Mouse (Mus musculus) lung, embryonic 16.5 days (tissue): ENCODE results near the gene Dip2a. TPM values are rescaled to one million over a fixed set of nuclear protein-coding genes. Genes with fewer than 3 reads are reported as not detected.
A peak's percentile ranks its signal among the peaks of the same experiment; 100 is the strongest.

Experiments
- ATAC-seq: fragments of 200-750 bp; cut with Nextera tagmentation; 2 replicates; pipeline ENCODE4 v1.8.0; 2017; ENCODE audit warnings: low read depth, mild to moderate bottlenecking, moderate library complexity
- H3K27ac ChIP-seq: fragments of 300-500 bp; sonication (generic); 2 replicates; pipeline ENCODE4 v1.5.1; 2014; ENCODE audit warnings: mild to moderate bottlenecking, control low read depth, low read length
- H3K27me3 ChIP-seq: fragments of 300-500 bp; sonication (generic); 2 replicates; pipeline ENCODE4 v1.6.1; 2014; ENCODE audit warnings: low read depth, low read length, mixed read lengths; ENCODE audit not compliant: control insufficient read depth, insufficient read depth
- H3K36me3 ChIP-seq: fragments of 300-500 bp; sonication (generic); 2 replicates; pipeline ENCODE4 v1.6.1; 2014; ENCODE audit warnings: low read length; ENCODE audit not compliant: control insufficient read depth, insufficient read depth
- H3K4me1 ChIP-seq: fragments of 300-500 bp; sonication (generic); replicated peaks from 2 replicates; pipeline ENCODE4 v1.6.1; 2014; ENCODE audit warnings: low read length, mixed read lengths; ENCODE audit not compliant: control insufficient read depth, insufficient read depth
- H3K4me2 ChIP-seq: fragments of 300-500 bp; sonication (generic); 2 replicates; pipeline ENCODE4 v1.6.1; 2014; ENCODE audit warnings: low read depth, low read length, control low read depth
- H3K4me3 ChIP-seq: fragments of 300-500 bp; sonication (generic); 2 replicates; pipeline ENCODE4 v1.5.1; 2014; ENCODE audit warnings: mild to moderate bottlenecking, low read length, control low read depth
- H3K9ac ChIP-seq: fragments of 300-500 bp; sonication (generic); 2 replicates; pipeline ENCODE4 v1.6.1; 2014; ENCODE audit warnings: low read length, control low read depth
- H3K9me3 ChIP-seq: fragments of 300-500 bp; sonication (generic); 2 replicates; pipeline ENCODE4 v1.6.1; 2016; ENCODE audit warnings: low read length; ENCODE audit not compliant: control insufficient read depth
- WGBS: fragments of 180-500 bp; shearing (Covaris S2); extraction: QIAGEN DNeasy Blood & Tissue Kit; methylation state at CpG from one replicate; pipeline ENCODE4 v1.1.7; 2014; 5-methylcytosine and 5-hydroxymethylcytosine counted together
- polyA plus RNA-seq: library from polyadenylated mRNA; unstranded; fragments of >200 nt; fragmentation: Nextera tagmentation; extraction: Ambion mirVana; gene quantifications from 2 replicates; pipeline ENCODE4 v1.2.1, GENCODE M21; 2015

Dip2a gene
- polyA plus RNA-seq, 1 experiment from 2014 or later, result 12.9 TPM

GRCm38 (mm10) chr10:76328574-76328973 is 16.5 kb downstream of the Dip2a start:
- 71% methylated on average over 3 of the region's 3 CpGs for WGBS
- Histone ChIP-seq H3K27ac (no peak overlapping the region), H3K4me2 (no peak overlapping the region), H3K4me1 (no peaks in the 10 kb centered on the region), H3K9ac (no peak overlapping the region), H3K36me3 (no peaks in the 10 kb centered on the region), H3K4me3 (no peak overlapping the region), H3K27me3 (no peaks in the 10 kb centered on the region), H3K9me3 (no peaks in the 10 kb centered on the region)
- ATAC-seq, result no peak

GRCm38 (mm10) chr10:76326304-76327006 is 18.6 kb downstream of the Dip2a start:
- WGBS, result 79% methylated on average over 5 of the region's 6 CpGs
- Histone ChIP-seq H3K9me3 (no peaks in the 10 kb centered on the region), H3K36me3 (no peaks in the 10 kb centered on the region), H3K4me3 (no peak overlapping the region), H3K4me2 (no peak overlapping the region), H3K27ac (no peak overlapping the region), H3K4me1 (no peaks in the 10 kb centered on the region), H3K27me3 (no peaks in the 10 kb centered on the region), H3K9ac (no peak overlapping the region)
- ATAC-seq, result no peak

GRCm38 (mm10) chr10:76317623-76318022 is 27.5 kb downstream of the Dip2a start:
- Histone ChIP-seq H3K27ac (no peak overlapping the region), H3K27me3 (no peaks in the 10 kb centered on the region), H3K4me3 (no peak overlapping the region), H3K36me3 (peaks cover 18% of the 10 kb centered on the region), H3K9me3 (no peaks in the 10 kb centered on the region), H3K4me1 (no peaks in the 10 kb centered on the region), H3K9ac (no peak overlapping the region), H3K4me2 (no peak overlapping the region)
- 83% methylated on average over 12 of the region's 12 CpGs for WGBS
- ATAC-seq, result no peak

- Histone ChIP-seq H3K36me3 (peaks cover 22% of the 10 kb centered on the region), H3K9ac (no peak overlapping the region), H3K27me3 (no peaks in the 10 kb centered on the region), H3K9me3 (no peaks in the 10 kb centered on the region), H3K27ac (no peak overlapping the region), H3K4me3 (no peak overlapping the region), H3K4me2 (no peak overlapping the region), H3K4me1 (no peaks in the 10 kb centered on the region)
- WGBS, result 71% methylated on average over 7 of the region's 7 CpGs
- ATAC-seq, result no peak
These were observed 28.9 kb downstream of the Dip2a start for GRCm38 (mm10) chr10:76316194-76316593.

- no peak overlapping the region for H3K9ac ChIP-seq
- no peak for ATAC-seq
- no peaks in the 10 kb centered on the region for H3K27me3 ChIP-seq
- H3K4me3 ChIP-seq, result no peak overlapping the region
- no peaks in the 10 kb centered on the region for H3K9me3 ChIP-seq
- peaks cover 16% of the 10 kb centered on the region for H3K36me3 ChIP-seq
- 89% methylated on average over 9 of the region's 9 CpGs for WGBS
- H3K27ac ChIP-seq, result no peak overlapping the region
- no peak overlapping the region for H3K4me2 ChIP-seq
- H3K4me1 ChIP-seq, result no peaks in the 10 kb centered on the region
These were observed 38.4 kb downstream of the Dip2a start for GRCm38 (mm10) chr10:76306738-76307137.

GRCm38 (mm10) chr10:76300133-76300532 is 45.0 kb downstream of the Dip2a start:
- no peaks in the 10 kb centered on the region for H3K27me3 ChIP-seq
- peak; percentile 87 for ATAC-seq

GRCm38 (mm10) chr10:76293222-76293621 is 51.9 kb downstream of the Dip2a start:
- H3K36me3 ChIP-seq, result peaks cover 43% of the 10 kb centered on the region
- no peaks in the 10 kb centered on the region for H3K27me3 ChIP-seq
- no peak overlapping the region for H3K9ac ChIP-seq
- 85% methylated on average over 4 of the region's 4 CpGs for WGBS
- no peak overlapping the region for H3K4me3 ChIP-seq
- no peak overlapping the region for H3K4me2 ChIP-seq
- H3K4me1 ChIP-seq, result no peaks in the 10 kb centered on the region; the same call in 1 of the 2 replicates
- H3K27ac ChIP-seq, result no peak overlapping the region
- ATAC-seq, result no peak
- H3K9me3 ChIP-seq, result no peaks in the 10 kb centered on the region

More at GRCm38 (mm10) chr10:76300133-76300532, 45.0 kb downstream of the Dip2a start:
- Histone ChIP-seq H3K27ac (no peak overlapping the region), H3K9me3 (no peaks in the 10 kb centered on the region), H3K4me2 (no peak overlapping the region), H3K4me1 (0 out of 2 replicates have a peak, but pooled peaks cover 2% of the 10 kb centered on the region), H3K9ac (no peak overlapping the region), H3K4me3 (no peak overlapping the region), H3K36me3 (peaks cover 37% of the 10 kb centered on the region)
- 51% methylated on average over 5 of the region's 5 CpGs for WGBS

GRCm38 (mm10) chr10:76289936-76290671 is 55.0 kb downstream of the Dip2a start:
- Histone ChIP-seq H3K9ac (no peak overlapping the region), H3K36me3 (peaks cover 30% of the 10 kb centered on the region), H3K4me1 (no peaks in the 10 kb centered on the region; the same call in 1 of the 2 replicates), H3K9me3 (no peaks in the 10 kb centered on the region), H3K4me3 (no peak overlapping the region), H3K27ac (no peak overlapping the region), H3K27me3 (no peaks in the 10 kb centered on the region), H3K4me2 (no peak overlapping the region)
- 81% methylated on average over 3 of the region's 3 CpGs for WGBS
- no peak for ATAC-seq

GRCm38 (mm10) chr10:76289052-76289451 is 56.0 kb downstream of the Dip2a start:
- Histone ChIP-seq H3K4me3 (no peak overlapping the region), H3K27ac (0 out of 2 replicates have a peak overlapping the region, but pooled peaks have one; percentile 39), H3K9ac (no peak overlapping the region), H3K27me3 (no peaks in the 10 kb centered on the region), H3K4me2 (no peak overlapping the region), H3K36me3 (peaks cover 25% of the 10 kb centered on the region), H3K4me1 (no peaks in the 10 kb centered on the region; the same call in 1 of the 2 replicates), H3K9me3 (no peaks in the 10 kb centered on the region)
- WGBS, result 71% methylated on average over 5 of the region's 5 CpGs
- ATAC-seq, result no peak
